Mouse (Mus musculus): ENCODE data around the gene Capn15. TPM values are rescaled to one million over a fixed set of nuclear protein-coding genes. Genes with fewer than 3 reads are reported as not detected.
A peak's percentile ranks its signal among the peaks of the same experiment; 100 is the strongest.

Capn15 gene
- total RNA-seq, 2 experiments from 2014 or later: 1.2 to 1.4 TPM

- peak; percentile 80 for ATAC-seq (replicated peaks; ENCODE audit: low FRiP score, poor library complexity, severe bottlenecking)
Observed at GRCm38 (mm10) chr17:25942597-25943151, 42.9 kb downstream of the Capn15 start.

DNA sequence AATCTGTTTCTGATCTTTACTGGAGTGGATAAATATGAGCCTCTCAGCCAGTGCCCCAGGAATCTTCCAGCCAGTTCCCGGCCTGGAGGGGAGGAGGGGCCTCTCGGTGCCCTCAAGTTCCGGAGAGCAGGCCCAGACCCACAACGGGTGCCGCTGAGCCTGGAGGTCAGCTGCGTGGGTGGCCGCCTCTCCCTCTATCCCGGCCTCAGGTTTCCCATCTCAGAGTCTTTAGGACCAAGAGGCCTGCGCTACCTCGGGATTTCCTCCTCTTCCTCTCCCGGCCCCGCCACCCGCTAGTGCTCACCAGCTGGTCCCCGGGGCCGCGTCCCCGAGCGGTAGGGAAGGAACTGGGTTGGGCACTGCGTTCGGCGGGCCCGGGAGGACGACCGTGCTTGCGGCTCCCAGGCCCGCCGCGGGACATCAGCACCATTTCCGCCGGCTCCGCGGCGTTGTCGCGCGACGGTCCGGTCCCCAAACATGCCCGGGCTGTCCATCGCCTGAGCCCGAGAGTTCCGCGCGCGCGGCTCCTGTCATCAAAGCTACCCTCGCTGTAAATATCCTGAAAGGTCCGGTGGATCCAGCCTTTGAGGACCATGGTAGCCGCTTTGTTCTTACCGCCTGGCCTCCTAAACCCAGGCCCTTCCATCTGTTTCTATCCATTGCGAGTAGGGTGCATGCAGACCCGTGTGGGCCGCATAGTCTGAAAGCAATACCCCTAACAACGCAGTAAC lies 43.9 kb downstream of the Capn15 start:
- no peak for ATAC-seq (replicated peaks; ENCODE audit: low FRiP score, poor library complexity, severe bottlenecking)

DNA sequence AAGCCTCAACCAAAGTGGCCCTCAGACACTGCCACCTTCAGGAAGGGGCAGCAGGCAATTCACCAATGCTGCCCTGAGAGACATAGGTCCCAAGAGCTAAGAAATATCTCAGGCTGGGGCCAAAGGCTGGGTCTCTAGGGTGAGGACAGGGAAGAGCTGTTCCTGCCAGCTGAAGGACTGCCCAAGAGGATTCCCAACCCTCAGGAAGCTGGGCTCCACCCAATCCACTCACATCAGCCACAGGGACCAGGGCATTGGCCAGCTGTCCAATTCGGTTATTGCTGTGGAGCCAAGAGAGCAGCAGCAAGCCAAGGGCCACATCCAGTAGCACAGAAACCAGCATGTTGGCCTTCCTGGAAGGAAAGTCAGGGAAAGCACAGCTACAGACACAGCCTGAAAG lies 51.1 kb downstream of the Capn15 start:
- ATAC-seq (replicated peaks; ENCODE audit: low FRiP score, poor library complexity, severe bottlenecking): no peak

GRCm38 (mm10) chr17:25925348-25925747 lies 60.2 kb downstream of the Capn15 start:
- 0 out of 2 replicates have a peak, but pooled peaks have one; percentile 3 for ATAC-seq (replicated peaks; ENCODE audit: low FRiP score, poor library complexity, severe bottlenecking)

GRCm38 (mm10) chr17:25922120-25922519 lies 63.5 kb downstream of the Capn15 start:
- ATAC-seq (replicated peaks; ENCODE audit: low FRiP score, poor library complexity, severe bottlenecking): no peak

DNA sequence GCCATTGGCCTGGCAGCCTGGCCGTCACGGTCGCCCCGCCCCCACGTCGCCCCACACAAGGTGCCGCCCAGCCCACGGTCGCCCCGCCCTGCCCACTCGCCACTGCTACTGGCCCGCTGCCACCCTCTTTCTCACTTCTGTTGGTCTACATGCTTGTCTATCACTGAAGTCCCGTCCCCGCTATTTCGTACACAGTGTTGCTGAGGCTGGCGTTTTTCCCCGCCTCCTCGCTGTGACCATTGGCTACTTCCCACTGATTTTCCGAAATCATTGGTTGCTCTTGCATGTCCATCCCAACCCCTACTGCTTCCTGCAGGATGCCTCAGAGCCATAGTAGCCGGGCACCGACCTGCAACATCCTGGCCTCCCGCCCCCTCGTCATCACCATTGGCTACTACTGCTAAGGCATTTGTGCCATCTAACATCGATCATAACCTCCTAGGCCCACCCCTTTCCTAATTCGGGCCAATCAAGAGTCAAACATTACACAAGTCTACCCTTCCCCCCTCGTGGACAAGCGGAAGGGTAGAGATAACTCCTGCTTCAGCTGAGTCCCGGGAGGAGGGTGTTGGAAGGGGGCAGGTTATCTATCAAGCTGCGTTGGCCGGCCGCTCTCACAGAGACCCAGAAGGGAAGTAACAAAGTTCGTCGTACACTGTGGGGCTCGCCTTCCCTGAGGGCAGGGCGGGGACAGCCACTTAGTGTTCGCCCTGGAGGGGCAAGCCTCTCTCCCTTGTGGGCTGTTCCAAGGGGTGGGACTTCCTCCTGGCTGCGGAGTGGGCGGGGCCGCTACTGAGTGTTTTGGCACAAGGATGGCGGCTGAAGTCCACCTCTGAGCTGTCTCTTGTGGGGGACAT lies 65.6 kb downstream of the Capn15 start:
- ATAC-seq (replicated peaks; ENCODE audit: low FRiP score, poor library complexity, severe bottlenecking): peak; percentile 82

DNA sequence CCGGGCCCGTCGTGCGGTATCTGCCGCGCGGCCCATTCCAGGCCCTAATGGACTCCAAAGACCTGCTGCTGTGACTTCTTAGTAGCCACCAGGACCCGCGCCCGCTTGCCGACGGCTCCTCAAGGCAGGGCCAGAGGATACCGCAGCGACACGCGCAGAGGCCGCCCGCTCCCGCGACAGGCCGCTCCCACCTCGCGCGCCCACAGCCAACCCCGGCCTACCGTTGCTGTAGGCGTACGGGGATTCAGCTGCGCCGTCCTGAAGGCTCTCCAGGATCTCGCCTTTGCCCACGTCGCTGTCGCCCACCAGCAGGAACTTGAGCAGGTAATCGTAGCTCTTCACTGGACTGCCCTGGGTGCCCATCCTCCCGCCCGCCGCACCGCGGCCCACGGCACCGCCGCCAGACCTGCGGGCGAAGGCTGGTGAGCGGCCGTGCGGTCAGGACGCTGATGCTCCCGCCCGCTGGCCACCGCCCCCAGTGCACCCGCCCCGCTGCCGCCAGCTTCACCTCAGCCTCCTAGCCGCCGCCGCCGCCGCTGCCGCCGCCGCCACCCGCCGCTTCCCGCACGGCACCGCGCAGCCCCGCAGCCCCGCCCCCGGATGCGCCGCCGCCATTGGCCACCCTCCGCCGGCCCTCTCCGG lies 66.3 kb downstream of the Capn15 start, which contains the start of gene Rab40c:
TSS of gene Rab40c (minus strand) at position 584 of the 642 bp plus-strand sequence.
- 0 out of 2 replicates have a peak, but pooled peaks have one; percentile 16 for ATAC-seq (replicated peaks; ENCODE audit: low FRiP score, poor library complexity, severe bottlenecking)

DNA sequence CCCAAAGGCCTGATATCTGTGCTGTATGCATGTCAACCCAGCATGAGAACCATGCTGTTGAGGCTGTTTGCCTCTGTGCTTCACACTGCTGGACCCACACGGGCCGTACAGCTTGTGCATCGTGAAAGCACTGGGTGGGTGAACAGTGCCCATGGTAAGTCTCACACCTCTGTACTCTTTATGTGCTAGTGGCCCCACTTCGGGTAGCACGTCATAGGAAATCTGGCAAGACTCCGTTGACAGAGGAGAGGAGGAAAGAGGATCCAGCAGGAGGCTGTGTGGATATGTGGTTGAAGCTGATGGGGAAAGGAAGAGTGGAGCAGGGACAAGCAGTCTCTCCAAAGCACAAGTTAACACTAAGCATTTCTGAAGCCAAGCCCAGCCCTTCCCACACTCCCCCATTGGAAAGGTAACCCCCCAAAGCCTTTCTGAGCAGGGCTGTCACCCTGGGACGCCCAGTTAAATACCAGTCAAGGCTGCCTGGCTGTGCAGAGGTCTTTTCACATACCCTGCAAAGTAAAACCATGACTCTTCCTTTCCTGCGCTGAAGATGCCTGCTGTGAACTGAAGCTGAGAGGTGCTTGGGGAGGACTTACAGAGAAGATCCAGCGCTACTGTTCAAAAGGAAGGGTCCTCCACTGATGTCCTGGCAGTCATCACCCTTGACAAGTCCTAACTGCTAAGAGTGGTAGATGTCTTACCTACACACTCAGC lies 67.4 kb downstream of the Capn15 start:
- ATAC-seq (replicated peaks; ENCODE audit: low FRiP score, poor library complexity, severe bottlenecking): no peak

- ATAC-seq (replicated peaks; ENCODE audit: low FRiP score, poor library complexity, severe bottlenecking): no peak
Observed at GRCm38 (mm10) chr17:25916931-25917647, 68.5 kb downstream of the Capn15 start.

GRCm38 (mm10) chr17:25914295-25914694 lies 71.3 kb downstream of the Capn15 start:
- no peak for ATAC-seq (replicated peaks; ENCODE audit: low FRiP score, poor library complexity, severe bottlenecking)

- ATAC-seq (replicated peaks; ENCODE audit: low FRiP score, poor library complexity, severe bottlenecking): no peak
Observed at GRCm38 (mm10) chr17:25913877-25914275, 71.7 kb downstream of the Capn15 start.

GRCm38 (mm10) chr17:25913186-25913876 lies 72.3 kb downstream of the Capn15 start:
- ATAC-seq (replicated peaks; ENCODE audit: low FRiP score, poor library complexity, severe bottlenecking): no peak

DNA sequence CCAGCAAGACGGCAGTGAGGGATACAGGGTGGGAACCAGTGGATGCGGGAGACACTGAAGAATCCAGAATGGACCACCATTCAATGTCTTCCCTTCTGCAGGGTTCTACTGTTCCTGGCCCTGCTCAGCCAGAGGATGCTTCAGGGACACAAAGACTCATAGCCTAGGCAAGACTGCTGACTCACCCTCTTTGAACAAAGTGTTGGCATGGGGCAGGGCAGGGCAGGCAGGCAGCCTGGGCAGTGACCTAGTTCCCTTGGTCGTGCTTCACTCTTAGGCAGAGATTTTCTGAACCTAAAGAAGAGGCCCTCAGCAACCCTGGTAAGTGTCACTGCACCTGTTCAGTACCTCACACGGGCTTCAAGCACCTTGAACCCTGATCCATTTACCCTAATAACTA lies 73.8 kb downstream of the Capn15 start:
- peak; percentile 44; the same call in 1 of the 2 replicates for ATAC-seq (replicated peaks; ENCODE audit: low FRiP score, poor library complexity, severe bottlenecking)

Other genes with a start within 250 kb of the Capn15 start
Only the 30 nearest of the 32 such genes appear.
- 3.5 and 5.9 TPM in 2 replicates for gene Narfl, start 212.0 kb downstream of the Capn15 start, total RNA-seq (2015; ENCODE audit: low replicate concordance)
- 6.2 and 7.8 TPM in 2 replicates for gene Narfl, start 212.0 kb downstream of the Capn15 start, total RNA-seq (2017; ENCODE audit: low replicate concordance)
- gene Haghl, start 200.1 kb downstream of the Capn15 start, total RNA-seq (2015; ENCODE audit: low replicate concordance): 2.9 TPM in 1 of 2 replicates, not detected in the other
- 1.9 and 3.1 TPM in 2 replicates for gene Haghl, start 200.1 kb downstream of the Capn15 start, total RNA-seq (2017; ENCODE audit: low replicate concordance)
- not detected in 2 replicates for gene Ccdc78, start 199.2 kb downstream of the Capn15 start, total RNA-seq (2015; ENCODE audit: low replicate concordance)
- gene Ccdc78, start 199.2 kb downstream of the Capn15 start, total RNA-seq (2017; ENCODE audit: low replicate concordance): not detected in 2 replicates
- 14.8 and 24.9 TPM in 2 replicates for gene Fam173a, start 192.9 kb downstream of the Capn15 start, total RNA-seq (2015; ENCODE audit: low replicate concordance)
- 7.7 and 9.6 TPM in 2 replicates for gene Fam173a, start 192.9 kb downstream of the Capn15 start, total RNA-seq (2017; ENCODE audit: low replicate concordance)
- gene AC134908.4, start 190.1 kb downstream of the Capn15 start, total RNA-seq (2015; ENCODE audit: low replicate concordance): not detected in 2 replicates
- gene AC134908.4, start 190.1 kb downstream of the Capn15 start, total RNA-seq (2017; ENCODE audit: low replicate concordance): not detected in 2 replicates
- gene Metrn, start 188.7 kb downstream of the Capn15 start, total RNA-seq (2015; ENCODE audit: low replicate concordance): 1.3 and 2.9 TPM in 2 replicates
- 3.2 TPM in 2 replicates for gene Metrn, start 188.7 kb downstream of the Capn15 start, total RNA-seq (2017; ENCODE audit: low replicate concordance)
- gene Fbxl16, start 176.7 kb downstream of the Capn15 start, total RNA-seq (2015; ENCODE audit: low replicate concordance): not detected in 2 replicates
- gene Fbxl16, start 176.7 kb downstream of the Capn15 start, total RNA-seq (2017; ENCODE audit: low replicate concordance): 0.17 TPM in 1 of 2 replicates, not detected in the other
- 0.38 and 0.42 TPM in 2 replicates for gene Wdr24, start 162.2 kb downstream of the Capn15 start, total RNA-seq (2015; ENCODE audit: low replicate concordance)
- 4.9 and 6.0 TPM in 2 replicates for gene Wdr24, start 162.2 kb downstream of the Capn15 start, total RNA-seq (2017; ENCODE audit: low replicate concordance)
- gene Jmjd8, start 156.9 kb downstream of the Capn15 start, total RNA-seq (2015; ENCODE audit: low replicate concordance): 0.84 and 2.1 TPM in 2 replicates
- gene Jmjd8, start 156.9 kb downstream of the Capn15 start, total RNA-seq (2017; ENCODE audit: low replicate concordance): 3.9 and 6.7 TPM in 2 replicates
- 15.0 and 28.0 TPM in 2 replicates for gene Stub1, start 152.4 kb downstream of the Capn15 start, total RNA-seq (2015; ENCODE audit: low replicate concordance)
- gene Stub1, start 152.4 kb downstream of the Capn15 start, total RNA-seq (2017; ENCODE audit: low replicate concordance): 18.8 and 27.9 TPM in 2 replicates
- not detected in 2 replicates for gene Rhbdl1, start 148.5 kb downstream of the Capn15 start, total RNA-seq (2015; ENCODE audit: low replicate concordance)
- 4.7 TPM in 1 of 2 replicates, not detected in the other for gene Rhbdl1, start 148.5 kb downstream of the Capn15 start, total RNA-seq (2017; ENCODE audit: low replicate concordance)
- 0.84 TPM in 1 of 2 replicates, not detected in the other for gene Gm20683, start 144.0 kb downstream of the Capn15 start, total RNA-seq (2015; ENCODE audit: low replicate concordance)
- gene Gm20683, start 144.0 kb downstream of the Capn15 start, total RNA-seq (2017; ENCODE audit: low replicate concordance): 2.6 TPM in 1 of 2 replicates, not detected in the other
- 3.3 and 9.8 TPM in 2 replicates for gene Rhot2, start 140.9 kb downstream of the Capn15 start, total RNA-seq (2015; ENCODE audit: low replicate concordance)
- gene Rhot2, start 140.9 kb downstream of the Capn15 start, total RNA-seq (2017; ENCODE audit: low replicate concordance): 19.7 and 28.6 TPM in 2 replicates
- 12.5 and 17.6 TPM in 2 replicates for gene Wdr90, start 124.3 kb downstream of the Capn15 start, total RNA-seq (2015; ENCODE audit: low replicate concordance)
- gene Wdr90, start 124.3 kb downstream of the Capn15 start, total RNA-seq (2017; ENCODE audit: low replicate concordance): 10.0 and 12.7 TPM in 2 replicates
- gene Mcrip2, start 117.0 kb downstream of the Capn15 start, total RNA-seq (2015; ENCODE audit: low replicate concordance): 9.4 and 9.8 TPM in 2 replicates
- 1.7 and 8.0 TPM in 2 replicates for gene Mcrip2, start 117.0 kb downstream of the Capn15 start, total RNA-seq (2017; ENCODE audit: low replicate concordance)
- 7.3 and 9.4 TPM in 2 replicates for gene Mettl26, start 110.7 kb downstream of the Capn15 start, total RNA-seq (2015; ENCODE audit: low replicate concordance)
- gene Mettl26, start 110.7 kb downstream of the Capn15 start, total RNA-seq (2017; ENCODE audit: low replicate concordance): 3.7 and 5.3 TPM in 2 replicates
- gene Wfikkn1, start 104.9 kb downstream of the Capn15 start, total RNA-seq (2015; ENCODE audit: low replicate concordance): not detected in 2 replicates
- 1.0 TPM in 1 of 2 replicates, not detected in the other for gene Wfikkn1, start 104.9 kb downstream of the Capn15 start, total RNA-seq (2017; ENCODE audit: low replicate concordance)
- gene Rab40c, start 66.1 kb downstream of the Capn15 start, total RNA-seq (2015; ENCODE audit: low replicate concordance): 2.3 and 6.7 TPM in 2 replicates
- 1.2 and 1.5 TPM in 2 replicates for gene Rab40c, start 66.1 kb downstream of the Capn15 start, total RNA-seq (2017; ENCODE audit: low replicate concordance)
- 1,336 and 1,664 TPM in 2 replicates for gene Pigq, start 40.9 kb downstream of the Capn15 start, total RNA-seq (2015; ENCODE audit: low replicate concordance)
- 1,480 and 1,728 TPM in 2 replicates for gene Pigq, start 40.9 kb downstream of the Capn15 start, total RNA-seq (2017; ENCODE audit: low replicate concordance)
- gene Nhlrc4, start 40.8 kb downstream of the Capn15 start, total RNA-seq (2015; ENCODE audit: low replicate concordance): 49.2 and 66.7 TPM in 2 replicates
- 40.7 and 62.0 TPM in 2 replicates for gene Nhlrc4, start 40.8 kb downstream of the Capn15 start, total RNA-seq (2017; ENCODE audit: low replicate concordance)
- not detected in 2 replicates for gene A930017K11Rik, start 33.2 kb downstream of the Capn15 start, total RNA-seq (2015; ENCODE audit: low replicate concordance)
- gene A930017K11Rik, start 33.2 kb downstream of the Capn15 start, total RNA-seq (2017; ENCODE audit: low replicate concordance): not detected in 2 replicates
- gene Rab11fip3, start 83.8 kb upstream of the Capn15 start, total RNA-seq (2015; ENCODE audit: low replicate concordance): not detected in 2 replicates
- gene Rab11fip3, start 83.8 kb upstream of the Capn15 start, total RNA-seq (2017; ENCODE audit: low replicate concordance): 0.17 and 0.42 TPM in 2 replicates
- 3.1 TPM in 1 of 2 replicates, not detected in the other for gene Decr2, start 104.5 kb upstream of the Capn15 start, total RNA-seq (2015; ENCODE audit: low replicate concordance)
- gene Decr2, start 104.5 kb upstream of the Capn15 start, total RNA-seq (2017; ENCODE audit: low replicate concordance): 0.42 and 3.2 TPM in 2 replicates
- 10.0 and 15.9 TPM in 2 replicates for gene Nme4, start 109.8 kb upstream of the Capn15 start, total RNA-seq (2015; ENCODE audit: low replicate concordance)
- 4.2 and 5.2 TPM in 2 replicates for gene Nme4, start 109.8 kb upstream of the Capn15 start, total RNA-seq (2017; ENCODE audit: low replicate concordance)
- gene Tmem8, start 127.5 kb upstream of the Capn15 start, total RNA-seq (2015; ENCODE audit: low replicate concordance): 9.6 and 13.2 TPM in 2 replicates
- 4.3 and 5.0 TPM in 2 replicates for gene Tmem8, start 127.5 kb upstream of the Capn15 start, total RNA-seq (2017; ENCODE audit: low replicate concordance)
- gene Mrpl28, start 137.7 kb upstream of the Capn15 start, total RNA-seq (2015; ENCODE audit: low replicate concordance): 21.7 and 22.6 TPM in 2 replicates
- 10.1 and 11.0 TPM in 2 replicates for gene Mrpl28, start 137.7 kb upstream of the Capn15 start, total RNA-seq (2017; ENCODE audit: low replicate concordance)
- 5.6 and 6.3 TPM in 2 replicates for gene Axin1, start 152.9 kb upstream of the Capn15 start, total RNA-seq (2015; ENCODE audit: low replicate concordance)
- gene Axin1, start 152.9 kb upstream of the Capn15 start, total RNA-seq (2017; ENCODE audit: low replicate concordance): 29.1 and 33.9 TPM in 2 replicates
- 6.5 TPM in 1 of 2 replicates, not detected in the other for gene Pdia2, start 213.3 kb upstream of the Capn15 start, total RNA-seq (2015; ENCODE audit: low replicate concordance)
- 0.56 and 5.1 TPM in 2 replicates for gene Pdia2, start 213.3 kb upstream of the Capn15 start, total RNA-seq (2017; ENCODE audit: low replicate concordance)
- not detected in 2 replicates for gene Rgs11, start 217.2 kb upstream of the Capn15 start, total RNA-seq (2015; ENCODE audit: low replicate concordance)
- 1.7 TPM in 1 of 2 replicates, not detected in the other for gene Rgs11, start 217.2 kb upstream of the Capn15 start, total RNA-seq (2017; ENCODE audit: low replicate concordance)
- gene Arhgdig, start 222.0 kb upstream of the Capn15 start, total RNA-seq (2015; ENCODE audit: low replicate concordance): not detected in 2 replicates
- not detected in 2 replicates for gene Arhgdig, start 222.0 kb upstream of the Capn15 start, total RNA-seq (2017; ENCODE audit: low replicate concordance)